Mouse (Mus musculus) layer of hippocampus, postnatal 36 days (tissue): Measurements from ENCODE around the gene Sumo3. TPM values are rescaled to one million over a fixed set of nuclear protein-coding genes. Genes with fewer than 3 reads are reported as not detected.
A peak's percentile ranks its signal among the peaks of the same experiment; 100 is the strongest.

Experiments used
- DNase-seq, 2 experiments: peaks; one replicate each; pipeline ENCODE4 v3.0.0; 2022
- total RNA-seq, 2 experiments: library from RNA; stranded (reverse); gene quantifications; 2 replicates each; pipeline ENCODE4 v1.2.3; 2021

Gene Sumo3
- total RNA-seq, 2 experiments from 2014 or later: 127 TPM

DNA sequence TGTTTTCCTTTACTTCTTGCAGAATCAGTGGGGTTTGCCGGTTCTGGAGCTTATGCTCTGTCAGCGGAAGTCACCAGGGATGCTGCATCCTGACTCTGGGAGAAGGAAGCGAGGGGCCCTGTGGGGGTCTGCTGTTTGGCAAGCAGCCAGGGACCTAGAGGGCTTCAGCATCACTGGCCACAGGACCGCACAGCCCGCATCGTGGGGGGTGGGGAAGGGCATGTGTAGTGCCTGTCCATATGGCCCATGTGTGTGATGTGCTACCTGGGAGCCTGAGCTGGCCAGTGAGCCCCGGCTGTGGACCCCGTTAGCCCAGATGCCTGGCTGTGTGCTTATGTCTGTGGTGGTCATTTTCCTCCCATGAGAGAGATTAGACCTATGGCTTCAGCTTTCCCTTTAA lies 16.1 kb upstream of the Sumo3 start:
- no peak for DNase-seq

DNA sequence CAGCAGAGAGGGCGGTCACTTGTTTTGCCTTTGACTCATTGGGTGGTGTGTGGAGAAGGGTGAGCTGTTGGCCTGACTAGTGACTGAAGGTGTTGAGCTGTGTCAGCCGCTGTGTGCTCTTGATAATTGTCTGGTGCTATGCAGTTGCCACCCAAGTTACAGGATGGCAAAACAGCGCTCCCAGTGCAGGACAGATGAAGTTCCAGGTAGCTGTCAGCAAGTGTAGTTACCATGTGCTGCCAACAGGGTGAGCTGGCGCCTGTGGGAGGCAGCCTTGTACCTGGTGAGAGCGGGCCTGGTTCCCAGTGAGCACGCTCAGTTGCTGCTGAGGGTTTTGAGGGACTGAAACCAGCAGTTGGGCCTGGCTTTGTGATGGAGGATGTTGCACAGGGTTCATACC lies 15.1 kb upstream of the Sumo3 start:
- no peak for DNase-seq

DNA sequence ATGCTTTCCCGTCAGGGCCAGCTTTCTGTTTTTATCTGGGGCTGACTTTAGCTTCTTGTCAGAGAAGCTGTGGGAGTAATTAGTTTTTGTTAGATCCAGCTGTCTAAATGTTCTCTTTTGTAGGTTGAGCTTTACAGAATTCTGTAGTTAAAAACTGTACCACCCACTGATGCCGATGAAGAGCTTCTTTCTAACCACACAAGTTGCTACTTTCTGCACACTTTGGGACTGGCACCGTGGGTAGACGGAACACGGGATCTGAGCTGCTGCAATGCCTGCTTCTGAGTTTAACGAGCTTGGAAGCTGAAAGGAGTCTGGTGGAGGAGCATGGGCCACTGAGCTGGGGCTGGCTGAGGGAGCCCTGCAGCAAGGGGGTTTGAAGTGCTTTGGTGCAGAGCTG lies 14.4 kb upstream of the Sumo3 start:
- DNase-seq: no peak

DNA sequence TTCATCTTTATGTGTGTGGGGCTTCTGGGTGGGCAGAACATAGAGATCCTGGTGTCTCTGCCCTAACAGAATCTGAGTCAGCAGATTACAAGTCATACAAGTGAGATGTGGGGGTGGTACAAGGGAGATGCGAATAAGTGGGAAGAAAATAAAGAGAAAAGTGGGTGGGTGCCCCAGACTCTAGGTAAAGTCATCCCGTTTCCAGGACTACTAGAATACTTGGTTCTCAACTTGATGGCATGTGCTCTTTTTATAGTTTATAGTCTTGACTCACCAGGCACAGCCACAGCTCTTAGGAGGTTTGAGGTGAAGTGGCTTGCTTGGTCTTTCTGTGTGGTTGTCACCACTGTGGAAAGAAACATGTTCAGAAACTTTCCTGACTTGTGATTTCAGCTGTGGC lies 9.8 kb upstream of the Sumo3 start:
- DNase-seq: no peak

DNA sequence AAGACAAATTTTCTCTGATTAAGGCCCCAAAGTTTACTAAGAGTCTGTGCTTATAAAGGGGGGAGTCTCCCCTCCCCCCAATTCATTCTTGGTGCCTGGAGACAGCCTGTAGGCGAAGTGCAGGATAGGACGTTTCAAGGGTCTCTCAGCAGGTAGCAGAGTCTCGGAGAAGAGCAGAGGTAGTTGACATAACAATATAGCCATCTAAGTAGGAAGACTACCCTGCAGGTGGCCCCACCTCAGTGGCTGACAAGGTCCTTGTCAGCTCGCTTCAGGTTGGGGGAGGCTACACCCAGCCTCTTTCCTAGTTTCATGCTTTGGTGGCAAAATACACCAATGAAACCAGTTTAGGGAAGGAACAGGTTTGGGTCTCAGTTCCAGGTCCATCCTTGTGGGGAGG lies 2.9 kb upstream of the Sumo3 start:
- DNase-seq: no peak

DNA sequence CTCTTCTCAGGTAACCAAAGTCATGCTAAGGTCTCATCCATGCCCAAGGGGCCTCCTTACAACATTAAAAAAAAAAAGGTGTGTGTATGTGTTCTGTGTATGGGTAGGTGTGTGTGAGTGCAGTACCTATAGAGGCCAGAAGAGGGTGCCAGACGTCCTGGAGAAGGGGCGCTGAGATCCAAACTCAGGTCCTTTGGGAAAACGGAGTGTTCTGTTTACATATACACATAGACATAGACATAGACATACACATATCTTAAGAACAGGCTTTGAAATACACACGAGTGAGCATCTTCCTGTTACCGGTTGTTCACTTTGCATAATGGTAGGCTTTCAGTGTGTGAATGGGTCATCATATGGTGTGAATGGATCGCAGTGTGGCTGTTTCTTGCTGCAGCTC lies 1.8 kb upstream of the Sumo3 start:
- no peak for DNase-seq

DNA sequence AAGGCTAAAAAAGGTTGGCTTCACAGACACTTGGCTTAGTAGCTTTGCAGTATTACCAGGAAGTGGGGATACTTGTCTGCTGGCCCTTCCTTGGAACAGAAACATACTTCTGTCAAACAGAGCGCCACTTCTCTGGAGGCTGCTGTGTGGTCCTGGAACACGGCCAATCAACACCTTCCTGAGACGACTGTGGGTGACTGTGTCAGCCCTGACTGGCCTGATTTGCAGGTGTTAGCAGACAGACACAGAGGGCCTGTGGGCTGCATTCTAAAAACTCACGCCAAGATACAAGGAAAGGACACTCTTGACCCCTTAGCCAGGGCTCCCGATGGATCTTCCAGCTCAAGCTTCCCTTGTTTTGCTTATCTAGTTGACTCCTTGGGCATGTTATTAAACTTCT lies 939 bp upstream of the Sumo3 start:
- DNase-seq: no peak

DNA sequence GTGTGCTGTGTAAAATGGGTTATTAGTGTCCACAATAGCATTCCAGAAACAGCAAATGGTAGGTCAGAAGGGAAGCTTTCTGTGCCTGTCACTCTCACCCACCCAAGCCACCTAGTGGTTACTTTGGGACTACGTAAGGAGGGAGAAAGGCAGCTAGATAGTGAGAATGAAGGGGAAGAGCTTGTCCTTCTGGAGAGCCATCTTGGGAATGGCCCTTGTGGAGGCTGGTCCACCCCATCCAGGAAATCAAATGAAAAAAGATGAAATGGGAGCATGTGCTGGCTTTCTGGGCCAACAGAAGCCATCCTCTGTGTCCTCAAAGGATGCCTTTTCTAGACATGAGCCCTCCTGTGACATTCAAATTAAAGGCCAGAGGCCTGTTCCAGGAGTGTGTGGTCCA lies 529 bp upstream of the Sumo3 start:
- DNase-seq: no peak

DNA sequence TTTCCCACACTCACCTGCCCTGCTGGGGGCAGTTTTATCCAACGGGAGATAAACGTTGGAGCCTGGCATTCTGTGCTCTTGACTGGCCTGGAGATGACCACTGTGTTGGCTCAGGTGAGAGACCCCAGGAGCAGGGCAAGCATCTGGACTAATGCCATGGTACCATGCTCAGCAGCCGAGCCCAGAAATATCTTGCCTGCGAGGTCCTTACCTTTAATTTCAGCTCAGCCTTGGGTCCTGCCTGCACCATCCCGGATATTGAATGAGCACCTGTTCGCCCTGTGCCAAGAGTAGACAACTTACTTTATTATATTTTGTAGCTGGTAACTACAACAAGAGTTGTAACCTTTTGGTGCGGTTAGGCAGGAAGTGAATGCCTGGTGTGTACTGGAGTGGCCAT lies 958 bp downstream of the Sumo3 start:
- DNase-seq: no peak

DNA sequence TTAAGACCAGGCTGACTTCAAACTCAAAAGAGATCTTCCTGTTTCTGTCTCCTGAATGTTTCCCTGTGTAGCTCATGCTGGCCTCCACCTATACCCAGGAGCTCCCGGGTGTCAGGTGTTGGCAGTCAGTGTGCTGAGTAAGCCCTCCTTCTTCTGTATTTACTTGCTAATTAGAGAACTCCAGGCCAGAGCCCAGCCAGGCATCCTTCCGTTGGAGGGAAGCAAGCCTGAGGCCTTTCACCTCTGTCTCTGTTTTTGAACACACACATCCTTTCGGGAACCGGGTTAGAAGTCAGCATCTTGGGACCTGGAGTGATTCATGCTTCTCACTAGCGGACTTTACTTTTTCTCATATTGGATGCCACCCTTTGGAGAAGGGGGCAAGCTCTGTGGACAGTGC lies 1.5 kb downstream of the Sumo3 start:
- no peak for DNase-seq

DNA sequence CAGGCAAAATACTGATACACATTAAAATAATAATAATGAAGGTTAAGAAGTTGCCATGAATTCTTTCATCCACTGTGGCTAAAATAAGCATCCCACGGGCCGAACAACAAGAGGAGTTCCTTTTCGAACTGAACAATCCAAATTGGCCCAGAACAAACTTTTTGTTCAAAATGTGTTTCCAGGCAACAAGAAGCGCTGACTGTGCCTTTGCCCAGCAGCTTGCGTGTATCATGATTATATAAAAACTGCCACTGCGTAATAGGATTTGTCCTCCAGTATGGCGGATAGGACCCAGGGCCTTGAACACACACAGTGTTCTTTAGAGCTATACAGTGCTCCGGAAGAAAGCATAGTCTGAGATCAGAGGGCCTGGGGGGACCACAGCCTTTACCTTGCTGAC lies 2.7 kb downstream of the Sumo3 start:
- no peak for DNase-seq

DNA sequence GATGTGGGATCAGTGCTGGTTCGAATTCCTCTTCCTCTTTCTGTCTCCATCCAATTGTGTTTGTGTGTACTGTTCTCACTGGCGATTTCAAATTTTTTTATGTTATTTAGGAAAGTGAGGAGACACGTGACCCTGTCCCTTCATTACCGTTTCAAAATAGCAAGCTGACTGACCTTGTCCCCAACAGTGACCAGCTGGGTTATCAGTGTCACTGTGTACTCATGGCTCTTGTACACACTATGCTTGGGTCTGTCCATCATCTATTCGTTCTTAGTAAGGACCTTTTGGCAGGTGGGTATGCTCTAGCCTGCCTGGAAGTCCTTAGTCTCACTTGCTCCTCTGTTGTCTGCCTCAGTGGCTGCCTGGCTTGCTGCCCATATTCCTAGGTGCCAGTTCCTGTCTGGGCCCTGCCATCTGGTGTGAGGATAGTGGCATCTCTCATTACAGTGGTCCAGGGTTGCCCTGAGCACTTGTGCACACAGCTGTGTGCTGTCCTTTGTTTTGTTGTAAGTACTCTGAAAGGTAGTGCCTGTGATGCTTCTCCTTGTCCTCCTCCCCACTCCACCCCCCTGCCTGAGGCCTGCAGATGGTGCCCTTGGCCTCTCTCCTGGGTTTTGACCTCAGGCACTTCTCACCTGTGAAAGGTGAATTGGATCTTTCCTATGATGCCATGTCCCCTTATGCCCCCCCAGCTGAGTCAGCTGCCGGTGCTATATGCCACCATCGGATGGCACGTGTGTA lies 4.5 kb downstream of the Sumo3 start:
- DNase-seq: no peak

DNA sequence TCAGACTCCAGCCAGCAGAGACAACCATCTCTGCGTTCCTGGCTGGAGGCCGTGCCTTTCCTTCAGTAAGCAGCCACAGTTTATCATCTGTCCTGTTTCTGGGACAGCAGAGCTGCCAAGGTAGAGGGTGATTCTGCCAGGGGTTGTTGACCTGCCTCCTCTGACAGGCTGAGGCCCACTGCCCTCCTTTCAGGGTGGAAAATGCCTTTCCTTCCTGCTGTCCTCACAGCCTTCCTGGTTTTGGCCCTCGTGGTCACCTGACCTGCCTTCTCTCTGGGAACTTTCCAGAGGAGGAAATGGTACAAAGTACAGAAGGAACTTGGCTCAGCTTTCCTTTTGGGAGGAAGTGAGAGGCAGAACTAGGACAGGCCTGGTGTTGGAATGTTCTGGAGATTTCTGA lies 7.5 kb downstream of the Sumo3 start:
- no peak for DNase-seq

DNA sequence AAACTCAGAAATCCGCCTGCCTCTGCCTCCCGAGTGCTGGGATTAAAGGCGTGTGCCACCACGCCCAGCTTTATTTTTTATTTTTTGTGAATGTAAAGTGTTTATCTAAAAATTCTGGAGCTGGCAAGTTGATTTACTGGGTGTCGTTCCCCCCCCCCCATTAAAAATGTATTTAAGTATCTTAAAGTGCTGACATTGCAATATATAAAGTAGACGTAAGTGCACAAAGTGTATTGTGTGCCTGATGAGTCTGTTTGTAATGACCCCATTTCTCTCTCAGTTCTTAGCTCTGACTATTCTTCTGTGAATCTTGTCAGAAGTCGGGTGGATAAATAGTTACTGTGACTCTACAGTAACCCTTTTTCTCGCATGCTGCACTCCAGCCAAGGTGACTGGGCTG lies 9.8 kb downstream of the Sumo3 start:
- no peak for DNase-seq

DNA sequence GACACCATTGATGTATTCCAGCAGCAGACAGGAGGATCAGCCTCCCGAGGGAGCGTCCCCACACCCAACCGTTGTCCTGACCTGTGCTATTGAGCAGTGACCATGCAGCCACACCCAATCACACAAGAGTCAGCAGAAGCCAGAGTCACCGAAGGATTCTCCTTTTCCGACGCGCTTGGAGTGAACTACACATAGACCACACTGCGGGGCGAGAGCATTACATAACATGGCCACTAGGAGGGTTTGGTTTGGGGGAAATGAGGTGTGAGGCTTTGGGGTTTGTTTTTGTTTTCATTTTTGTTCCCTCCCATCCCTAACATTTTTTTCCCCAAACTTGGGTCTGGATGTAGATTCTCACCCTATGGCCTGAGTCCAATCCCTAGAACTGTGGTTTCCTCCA lies 10.3 kb downstream of the Sumo3 start:
- no peak for DNase-seq

DNA sequence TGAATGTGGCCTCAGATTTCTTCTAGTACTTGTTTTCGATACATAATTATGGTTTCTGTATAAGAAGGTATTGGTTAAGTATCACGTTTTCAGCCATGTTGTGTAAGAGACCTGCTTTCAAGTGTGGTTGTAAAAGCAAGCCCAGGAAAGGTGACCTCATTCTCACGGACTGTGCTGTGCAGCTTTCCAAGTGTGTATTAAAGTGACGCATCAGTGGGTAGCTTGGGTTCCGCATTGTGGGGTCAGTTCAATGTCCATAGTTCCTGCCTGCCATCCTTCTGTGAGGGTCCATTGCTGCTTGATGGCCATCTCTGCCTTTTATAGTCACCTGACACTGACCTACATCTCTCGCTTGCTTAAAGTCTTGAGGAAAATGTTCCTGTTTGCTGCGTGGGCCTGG lies 11.0 kb downstream of the Sumo3 start:
- DNase-seq: no peak

DNA sequence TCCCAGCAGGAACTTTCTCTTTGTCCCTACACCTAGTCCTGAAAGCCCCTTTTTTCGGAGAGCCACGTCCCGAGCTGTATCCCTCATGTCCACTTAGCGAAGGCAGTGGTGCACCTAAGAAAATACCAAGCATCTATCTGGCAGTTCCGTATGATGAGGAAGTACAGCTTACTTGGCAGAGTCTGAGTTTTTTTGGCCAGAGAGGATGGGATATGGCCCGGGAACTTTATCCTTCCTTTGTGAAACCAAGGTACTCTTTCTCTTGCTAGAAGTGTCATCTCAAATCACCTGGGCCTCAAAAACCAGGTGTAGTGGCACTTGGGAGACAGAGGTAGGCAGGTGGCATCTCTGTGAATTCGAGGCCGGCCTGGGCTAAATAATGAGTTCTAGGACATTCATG lies 15.6 kb downstream of the Sumo3 start:
- no peak for DNase-seq

DNA sequence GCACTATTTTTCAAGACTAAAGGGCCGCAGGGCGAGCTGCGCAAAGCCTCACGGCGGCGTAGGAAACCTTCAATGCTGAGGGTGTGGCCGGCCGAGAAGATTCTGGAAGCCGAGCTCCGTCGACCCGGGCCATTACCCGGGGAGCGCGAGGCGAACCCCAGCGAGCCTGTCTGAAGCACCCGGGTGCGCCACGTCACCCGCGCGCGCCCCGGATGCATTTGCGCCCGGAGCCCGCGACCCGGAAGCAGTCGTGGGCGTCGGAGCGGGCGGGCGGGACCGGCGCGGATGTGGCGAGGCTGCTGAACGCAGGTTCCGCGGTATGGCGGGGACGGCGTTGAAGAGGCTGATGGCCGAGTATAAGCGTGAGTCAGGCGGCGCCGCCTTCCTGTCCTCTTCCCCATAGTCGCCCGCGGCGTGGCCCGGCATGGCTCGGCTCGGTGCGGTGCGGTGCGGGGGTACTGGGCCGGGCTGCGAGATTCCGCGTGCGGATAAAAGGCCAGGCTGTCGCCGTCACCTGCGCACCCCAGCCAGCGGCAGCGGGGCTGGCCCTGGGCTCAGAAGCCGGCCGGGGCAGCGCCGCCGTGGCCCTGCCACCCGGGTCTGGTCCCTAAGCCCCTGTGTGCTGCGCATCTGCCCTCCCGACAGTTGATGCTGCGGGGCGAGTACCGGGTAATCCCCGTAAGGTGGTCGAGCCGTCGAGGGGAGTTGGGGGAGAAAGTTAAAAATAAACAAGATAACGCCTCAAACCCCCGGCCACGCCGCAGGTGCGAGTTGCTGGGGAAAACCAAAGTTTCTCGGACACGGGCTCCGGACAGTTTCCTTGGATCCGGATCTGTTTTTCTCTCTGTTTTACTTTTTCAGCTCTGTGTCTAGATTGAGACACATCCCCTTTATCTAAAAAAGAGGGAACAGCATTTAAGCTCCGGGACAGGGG lies 16.4 kb downstream of the Sumo3 start, which contains the start of gene Ube2g2:
Ube2g2 (plus strand) TSS at position 221 of the 934 bp plus-strand sequence.
- DNase-seq: peak; percentile 89 to 90

DNA sequence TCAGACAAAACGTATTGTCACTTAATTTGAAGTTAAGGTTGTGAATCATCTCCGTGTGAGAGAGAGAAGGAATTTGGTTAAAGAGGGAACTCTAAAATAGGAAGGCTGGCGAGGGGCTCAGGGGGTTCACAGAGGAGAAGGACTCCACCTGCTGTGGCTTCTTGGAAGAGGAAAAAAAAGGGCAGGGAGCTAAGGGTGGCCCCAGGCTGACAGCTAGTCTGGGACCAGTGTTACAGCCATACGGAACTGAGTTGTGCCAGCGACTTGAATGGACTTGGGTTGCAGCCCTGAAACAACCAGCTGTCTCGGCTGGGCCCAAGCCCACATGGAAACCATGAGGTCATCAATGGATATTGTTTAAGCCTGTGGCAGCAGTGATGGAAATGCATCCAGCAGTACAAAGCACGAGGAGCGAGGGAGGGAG lies 17.2 kb downstream of the Sumo3 start:
- peak; percentile 47 to 68 for DNase-seq

DNA sequence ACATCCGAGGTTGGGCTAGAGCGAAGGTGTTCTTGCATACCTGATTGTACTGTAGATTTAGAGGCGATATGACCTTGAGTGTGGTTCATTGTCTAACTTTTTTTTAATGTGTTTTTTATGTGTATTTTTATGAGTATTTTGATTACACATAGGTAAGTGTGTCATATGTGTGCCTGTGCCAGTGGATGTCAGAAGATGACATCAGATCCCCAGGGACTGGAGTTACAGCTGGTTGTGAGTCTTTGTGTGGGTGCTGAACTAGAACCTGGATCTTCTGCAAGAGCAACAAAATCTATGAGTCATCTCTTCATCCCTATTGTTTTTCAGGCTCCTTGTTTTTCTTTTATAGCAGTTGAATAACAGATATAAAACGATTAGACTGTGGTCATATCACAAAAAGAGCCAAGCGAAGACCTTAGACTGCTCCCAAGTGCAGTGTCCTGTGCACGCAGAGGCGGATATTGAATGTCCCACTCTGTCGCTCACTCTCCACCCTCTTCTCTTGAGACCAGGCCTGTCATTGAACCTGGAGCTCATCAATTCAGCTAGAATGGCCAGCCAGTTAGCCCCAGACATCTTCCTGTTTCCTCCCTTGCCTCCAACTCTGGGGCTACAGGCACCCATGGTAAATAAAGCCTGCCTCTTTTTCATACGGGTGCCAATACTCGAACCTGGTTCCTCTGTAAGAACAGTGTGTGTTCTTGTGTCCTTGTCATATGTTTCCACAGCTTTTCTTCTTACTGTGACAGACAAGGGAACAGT lies 17.9 kb downstream of the Sumo3 start:
- no peak for DNase-seq

DNA sequence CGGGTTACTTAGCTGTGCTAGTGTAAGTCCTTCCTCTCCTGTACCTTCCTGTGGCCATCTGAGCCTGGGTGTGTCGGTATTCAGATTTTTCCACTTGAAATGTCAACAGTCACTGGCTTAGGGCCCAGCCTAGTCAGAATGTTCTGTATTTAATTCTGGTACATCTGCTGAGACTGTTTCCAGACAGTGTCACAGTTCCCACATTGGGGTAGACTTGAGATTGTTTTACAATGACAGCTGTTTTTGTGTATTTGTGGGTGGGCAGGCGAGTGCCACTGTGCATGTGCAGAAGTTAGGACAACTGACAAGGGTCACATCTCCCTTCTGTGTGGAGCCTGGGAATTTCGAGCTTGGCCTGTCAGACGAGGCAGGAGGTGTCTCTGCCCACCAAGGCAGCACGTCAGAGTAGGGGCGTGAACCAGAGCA lies 18.7 kb downstream of the Sumo3 start:
- peak; percentile 48 to 66 for DNase-seq

DNA sequence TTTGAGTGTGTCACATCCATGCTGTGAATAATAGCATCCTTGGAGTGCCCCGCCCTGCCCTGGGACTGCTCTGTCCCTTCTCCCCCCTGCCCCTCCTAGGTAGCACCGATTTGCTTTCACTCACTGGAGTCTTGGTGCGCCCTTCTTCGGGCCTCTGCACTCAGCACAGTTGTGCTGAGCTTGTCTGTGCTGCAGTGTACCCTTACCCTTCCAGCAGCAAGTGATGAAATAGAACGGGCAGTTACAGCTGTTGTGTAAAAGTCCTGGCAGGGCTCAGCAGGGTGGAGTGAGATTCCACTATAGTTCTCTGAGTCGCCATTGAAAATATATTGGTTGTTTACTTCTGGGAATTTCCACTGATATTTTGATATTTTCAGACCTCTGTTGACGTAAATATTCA lies 20.1 kb downstream of the Sumo3 start:
- DNase-seq: no peak

DNA sequence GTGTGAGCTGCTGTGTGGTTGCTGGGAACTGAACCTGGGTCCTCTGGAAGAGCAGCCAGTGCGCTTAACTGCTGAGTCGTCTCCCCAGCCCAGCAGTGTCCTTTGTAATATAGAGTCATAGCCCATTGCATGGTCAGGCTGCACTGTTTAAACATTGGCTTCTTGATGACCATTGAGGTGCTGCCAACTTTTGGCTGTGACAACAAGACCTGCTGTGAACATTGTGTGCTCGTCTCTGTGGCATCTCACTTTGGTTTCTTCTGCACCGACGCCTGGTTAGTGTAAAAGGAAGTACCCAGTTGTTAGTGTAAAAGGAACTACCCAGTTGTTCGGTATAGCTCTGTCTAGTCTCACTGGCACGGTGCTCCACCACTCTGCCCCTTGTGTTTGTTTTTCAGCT lies 20.7 kb downstream of the Sumo3 start:
- DNase-seq: no peak
